Mouse (Mus musculus) bone marrow, adult 2 months (tissue): ENCODE measurements at regions not wholly inside any gene's neighbourhood (a gene's known extent, or its start where the extent isn't known, plus 50 kb on each side); places are given as distances from the start of the nearest gene placed in this dataset.

Source experiments
- H3K27ac ChIP-seq: fragments of 200-500 bp; 2 replicates; pipeline ENCODE4 v1.5.1; 2012; ENCODE audit warnings: low read depth, mild to moderate bottlenecking, control low read depth, inconsistent platforms, low read length; ENCODE audit not compliant: control insufficient read depth, poor library complexity, insufficient read depth
- H3K4me1 ChIP-seq: fragments of 200-500 bp; 2 replicates; pipeline ENCODE4 v1.6.1; 2011; ENCODE audit warnings: low read length; ENCODE audit not compliant: control insufficient read depth, insufficient read depth
- H3K4me3 ChIP-seq: fragments of 200-500 bp; replicated peaks from 2 replicates; pipeline ENCODE3; 2011; ENCODE audit warnings: mild to moderate bottlenecking, low read depth, low read length, control low read depth; ENCODE audit not compliant: control insufficient read depth
- CTCF ChIP-seq: fragments of 200-500 bp; IDR thresholded peaks from 2 replicates; pipeline ENCODE4 v1.5.1; 2011; ENCODE audit warnings: low read length, control low read depth; ENCODE audit not compliant: control insufficient read depth, insufficient read depth
- POLR2A ChIP-seq: fragments of 200-500 bp; IDR thresholded peaks from 2 replicates; pipeline ENCODE4 v1.6.1; 2011; ENCODE audit warnings: low read depth, mild to moderate bottlenecking, control low read depth, low read length, borderline replicate concordance; ENCODE audit not compliant: control insufficient read depth
- WGBS: fragments of 180-500 bp; shearing (Covaris S2); methylation state at CpG from one replicate; pipeline ENCODE4 v1.1.7; 2018; 5-methylcytosine and 5-hydroxymethylcytosine counted together

GRCm38 (mm10) chr14:24081911-24082558 is 67.7 kb upstream of the Kcnma1 start:
- no peak overlapping the region for H3K27ac ChIP-seq
- H3K4me1 ChIP-seq, result no peaks in the 10 kb centered on the region
- no peak overlapping the region for H3K4me3 ChIP-seq
- WGBS, result 39% methylated on average over 11 of the region's 11 CpGs
- TF ChIP-seq POLR2A (no peak), CTCF (no peak)

GRCm38 (mm10) chr14:24068693-24069092 is 54.4 kb upstream of the Kcnma1 start:
- H3K4me1 ChIP-seq, result no peaks in the 10 kb centered on the region
- WGBS, result 61% methylated on average over 4 of the region's 4 CpGs
- TF ChIP-seq POLR2A (no peak), CTCF (no peak)
- no peak overlapping the region for H3K4me3 ChIP-seq
- H3K27ac ChIP-seq, result no peak overlapping the region

GRCm38 (mm10) chr14:24067657-24068056 is 53.4 kb upstream of the Kcnma1 start:
- no peak overlapping the region for H3K27ac ChIP-seq
- 0 out of 2 replicates have a peak, but pooled peaks have one; percentile 8 for TF ChIP-seq CTCF
- TF ChIP-seq POLR2A, result no peak
- H3K4me1 ChIP-seq, result no peaks in the 10 kb centered on the region
- no peak overlapping the region for H3K4me3 ChIP-seq
- WGBS, result 41% methylated on average over 6 of the region's 6 CpGs

GRCm38 (mm10) chr14:24065231-24065767 is 51.0 kb upstream of the Kcnma1 start:
- TF ChIP-seq POLR2A, result no peak
- no peak for TF ChIP-seq CTCF
- Histone ChIP-seq H3K4me3 (no peak overlapping the region), H3K4me1 (no peaks in the 10 kb centered on the region), H3K27ac (no peak overlapping the region)
- 70% methylated on average over 4 of the region's 4 CpGs for WGBS
